Mouse (Mus musculus): ENCODE measurements around the gene Erc2.
A peak's percentile ranks its signal among the peaks of the same experiment; 100 is the strongest.

Erc2 gene

GRCm38 (mm10) chr14:27937922-27938321 lies 315.7 kb downstream of the Erc2 start:
- DNase-seq (ENCODE audit: low read depth, low spot score): no peak

- no peak for DNase-seq (ENCODE audit: low read depth, low spot score)
These were observed 323.0 kb downstream of the Erc2 start for GRCm38 (mm10) chr14:27945276-27945675.

GRCm38 (mm10) chr14:27946211-27946610 lies 324.0 kb downstream of the Erc2 start:
- DNase-seq (ENCODE audit: low read depth, low spot score): no peak

- peak; percentile 24 for DNase-seq (ENCODE audit: low read depth, low spot score)
These were observed 326.2 kb downstream of the Erc2 start for GRCm38 (mm10) chr14:27948391-27948790.

GRCm38 (mm10) chr14:27953814-27954213 lies 331.6 kb downstream of the Erc2 start:
- no peak for DNase-seq (ENCODE audit: low read depth, low spot score)

- no peak for DNase-seq (ENCODE audit: low read depth, low spot score)
These were observed 334.6 kb downstream of the Erc2 start for GRCm38 (mm10) chr14:27956801-27957200.

- DNase-seq (ENCODE audit: low read depth, low spot score): no peak
These were observed 351.5 kb downstream of the Erc2 start for GRCm38 (mm10) chr14:27973701-27974100.

- no peak for DNase-seq (ENCODE audit: low read depth, low spot score)
These were observed 353.4 kb downstream of the Erc2 start for GRCm38 (mm10) chr14:27975661-27976060.

GRCm38 (mm10) chr14:27984758-27985157 lies 362.5 kb downstream of the Erc2 start:
- no peak for DNase-seq (ENCODE audit: low read depth, low spot score)

- peak; percentile 24 for DNase-seq (ENCODE audit: low read depth, low spot score)
These were observed 363.0 kb downstream of the Erc2 start for GRCm38 (mm10) chr14:27985201-27985600.

GRCm38 (mm10) chr14:27987422-27987821 lies 365.2 kb downstream of the Erc2 start:
- no peak for DNase-seq (ENCODE audit: low read depth, low spot score)

- DNase-seq (ENCODE audit: low read depth, low spot score): no peak
These were observed 376.3 kb downstream of the Erc2 start for GRCm38 (mm10) chr14:27998551-27998950.

- no peak for DNase-seq (ENCODE audit: low read depth, low spot score)
These were observed 381.8 kb downstream of the Erc2 start for GRCm38 (mm10) chr14:28004023-28004422.

- DNase-seq (ENCODE audit: low read depth, low spot score): no peak
These were observed 388.5 kb downstream of the Erc2 start for GRCm38 (mm10) chr14:28010536-28011280.

GRCm38 (mm10) chr14:28023199-28023598 lies 401.0 kb downstream of the Erc2 start:
- no peak for DNase-seq (ENCODE audit: low read depth, low spot score)

- DNase-seq (ENCODE audit: low read depth, low spot score): no peak
These were observed 408.6 kb downstream of the Erc2 start for GRCm38 (mm10) chr14:28030870-28031269.

- no peak for DNase-seq (ENCODE audit: low read depth, low spot score)
These were observed 412.8 kb downstream of the Erc2 start for GRCm38 (mm10) chr14:28035013-28035412.

GRCm38 (mm10) chr14:28043095-28043494 lies 420.9 kb downstream of the Erc2 start:
- DNase-seq (ENCODE audit: low read depth, low spot score): no peak

GRCm38 (mm10) chr14:28051646-28052045 lies 429.4 kb downstream of the Erc2 start:
- DNase-seq (ENCODE audit: low read depth, low spot score): no peak

- DNase-seq (ENCODE audit: low read depth, low spot score): no peak
These were observed 435.1 kb downstream of the Erc2 start for GRCm38 (mm10) chr14:28057159-28057884.

GRCm38 (mm10) chr14:28057885-28058860 lies 435.9 kb downstream of the Erc2 start:
- DNase-seq (ENCODE audit: low read depth, low spot score): no peak

- no peak for DNase-seq (ENCODE audit: low read depth, low spot score)
These were observed 438.7 kb downstream of the Erc2 start for GRCm38 (mm10) chr14:28060891-28061290.
